Mouse (Mus musculus): ENCODE results near the gene Opcml.

Opcml gene

GRCm38 (mm10) chr9:27790725-27791638 lies at the start of gene Opcml:
Gene Opcml, plus strand, starts transcription at chr9:27790775.
- no peak for DNase-seq (ENCODE audit: low spot score)

GRCm38 (mm10) chr9:27758709-27759108 lies 31.9 kb upstream of the Opcml start:
- no peak for DNase-seq (ENCODE audit: low spot score)

DNA sequence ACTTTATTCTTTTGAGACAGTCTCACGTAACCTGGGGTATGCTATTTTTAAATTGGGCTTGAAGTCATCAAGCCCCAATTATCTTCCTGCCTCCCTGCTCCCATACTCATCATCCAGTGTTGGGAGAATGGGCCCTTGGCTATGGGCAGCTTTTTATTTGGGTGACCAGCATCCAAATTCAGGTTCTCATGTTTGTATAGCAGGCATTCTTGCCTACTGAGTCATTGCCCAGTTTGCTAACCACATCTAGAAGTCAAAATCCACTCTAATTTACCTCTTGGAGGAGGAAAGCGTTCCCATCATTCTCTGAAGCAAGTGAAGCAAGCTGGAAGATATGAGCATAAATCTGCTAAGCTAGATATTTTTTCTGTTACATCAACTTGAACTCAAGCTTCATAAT lies 29.4 kb upstream of the Opcml start:
- DNase-seq (ENCODE audit: low spot score): no peak

DNA sequence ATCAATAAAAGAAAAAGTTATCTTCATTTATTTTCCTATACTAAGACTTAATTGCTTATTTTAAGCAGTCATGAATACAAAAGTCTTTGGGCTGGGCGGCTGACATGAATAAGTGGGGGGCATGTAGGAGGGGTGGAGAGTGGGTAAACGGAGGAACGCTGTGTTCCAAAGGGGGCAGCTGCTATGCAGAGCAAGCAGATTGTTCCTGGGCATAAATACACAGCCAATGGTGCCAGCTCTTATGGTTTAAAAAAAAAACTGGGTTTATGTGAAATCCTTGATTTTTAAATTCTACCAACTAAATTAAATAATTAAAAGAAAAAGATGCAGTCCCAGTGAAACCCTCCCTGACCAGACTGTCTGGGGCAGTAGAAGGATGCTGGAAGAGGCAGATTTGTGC lies 24.1 kb upstream of the Opcml start:
- no peak for DNase-seq (ENCODE audit: low spot score)

DNA sequence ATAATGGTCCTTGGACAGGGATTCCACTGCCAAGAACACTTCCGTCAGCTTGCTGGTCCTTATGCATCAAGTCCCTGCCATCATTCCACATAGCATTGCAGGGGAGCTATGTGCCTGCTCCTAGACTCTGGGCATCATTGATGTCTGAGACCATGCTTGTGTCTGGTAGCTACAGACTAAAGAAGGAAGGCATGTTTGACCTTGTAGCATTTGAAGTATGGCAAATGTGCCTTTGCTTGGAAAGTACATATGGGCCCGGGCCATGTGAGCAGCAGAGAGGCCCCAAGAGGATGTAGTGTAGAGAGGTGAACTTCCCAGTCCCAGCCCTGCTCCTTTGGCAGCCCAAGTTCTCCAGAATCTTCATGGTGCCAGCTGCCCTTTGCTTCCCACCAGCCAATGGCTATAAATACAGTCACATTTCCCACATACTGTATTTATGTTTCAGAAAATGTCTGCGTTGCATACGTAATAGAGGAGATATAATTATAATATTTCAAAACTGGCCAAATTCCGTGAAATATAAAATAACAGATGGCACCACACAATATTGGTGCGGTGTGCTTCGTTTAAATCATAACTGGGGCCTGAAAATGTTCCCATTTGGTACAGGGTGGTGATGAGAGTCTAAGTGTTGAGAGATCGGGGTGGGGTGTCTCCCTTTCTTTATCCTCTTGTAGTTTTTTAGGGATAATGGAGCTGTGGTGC lies 23.2 kb upstream of the Opcml start:
- DNase-seq (ENCODE audit: low spot score): no peak

- DNase-seq (ENCODE audit: low spot score): no peak
Observed at GRCm38 (mm10) chr9:27768788-27769187, 21.8 kb upstream of the Opcml start.

DNA sequence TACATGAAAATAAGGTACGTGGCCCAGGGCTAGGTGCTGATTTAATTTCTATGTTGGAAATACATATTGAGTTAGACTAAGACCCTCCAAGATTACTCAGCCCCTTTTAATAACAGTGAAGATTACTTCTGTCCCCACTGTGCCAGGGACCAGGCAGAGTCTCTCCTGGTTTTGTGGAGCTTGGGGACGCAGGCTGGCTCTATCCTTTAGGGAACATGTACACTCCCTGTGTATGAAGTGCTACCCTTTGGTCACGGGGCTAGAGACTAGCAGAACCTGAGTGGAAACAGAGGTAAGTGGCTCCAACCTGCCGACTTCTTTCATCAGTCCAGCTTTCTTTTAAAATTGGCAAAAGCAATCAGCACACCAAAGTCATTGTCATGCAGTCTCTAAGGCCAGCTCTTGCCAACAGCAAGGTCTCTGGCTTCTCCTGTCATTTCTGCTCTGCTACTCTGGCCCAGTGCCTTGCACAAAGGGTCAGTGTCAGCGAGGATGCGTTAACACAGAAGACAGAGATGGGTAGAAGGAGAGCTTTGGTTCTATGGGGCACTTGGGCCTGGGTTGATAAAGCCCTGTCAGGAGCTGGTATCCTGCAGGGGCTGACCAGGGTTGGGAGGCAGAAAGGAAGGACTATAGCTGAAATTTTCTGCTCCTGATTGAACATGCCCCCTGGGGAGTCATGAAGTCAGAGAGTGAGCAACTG lies 9.1 kb upstream of the Opcml start:
- DNase-seq (ENCODE audit: low spot score): no peak

DNA sequence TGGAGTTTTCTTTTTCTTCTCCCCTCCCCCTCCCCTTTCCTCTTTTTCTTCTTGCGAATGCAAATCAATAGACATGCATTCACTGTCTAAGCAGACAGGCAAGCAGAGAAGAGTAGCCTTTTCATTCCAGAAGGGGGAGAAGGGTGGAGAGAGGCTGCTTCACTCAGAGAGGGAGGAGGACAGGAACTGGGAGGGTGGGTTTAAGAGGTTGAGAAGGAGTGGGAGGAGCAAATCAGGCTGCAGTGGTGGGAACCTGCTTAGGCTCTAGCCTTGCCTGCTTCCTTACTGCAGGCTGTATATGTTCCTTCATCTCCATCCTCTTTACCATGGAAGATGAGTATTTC lies 8.6 kb upstream of the Opcml start:
- no peak for DNase-seq (ENCODE audit: low spot score)

GRCm38 (mm10) chr9:27791639-27791966 lies 1.0 kb downstream of the Opcml start:
- DNase-seq (ENCODE audit: low spot score): no peak

DNA sequence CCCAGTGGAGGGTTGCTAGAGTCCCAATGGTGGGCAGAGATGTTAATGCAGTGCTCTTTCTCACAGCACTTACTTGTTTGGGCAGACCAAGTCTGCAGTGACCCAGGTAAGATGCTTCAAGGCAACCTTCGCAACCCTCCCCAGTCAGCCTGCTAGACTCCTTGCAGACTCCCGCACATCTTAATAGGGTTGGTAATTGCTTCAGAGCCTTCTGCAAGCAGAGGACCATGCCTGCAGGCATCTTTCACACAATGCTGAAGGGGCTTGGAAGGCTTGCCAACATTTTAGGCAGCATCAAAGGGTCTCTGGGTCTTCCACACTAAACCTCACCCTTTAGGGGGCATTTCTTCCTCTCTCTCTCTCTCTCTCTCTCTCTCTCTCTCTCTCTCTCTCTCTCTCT lies 1.7 kb downstream of the Opcml start:
- no peak for DNase-seq (ENCODE audit: low spot score)

- DNase-seq (ENCODE audit: low spot score): no peak
Observed at GRCm38 (mm10) chr9:27792994-27793393, 2.4 kb downstream of the Opcml start.

- no peak for DNase-seq (ENCODE audit: low spot score)
Observed at GRCm38 (mm10) chr9:27796535-27796934, 6.0 kb downstream of the Opcml start.

GRCm38 (mm10) chr9:27800992-27801391 lies 10.4 kb downstream of the Opcml start:
- no peak for DNase-seq (ENCODE audit: low spot score)

- no peak for DNase-seq (ENCODE audit: low spot score)
Observed at GRCm38 (mm10) chr9:27801807-27802206, 11.2 kb downstream of the Opcml start.

- no peak for DNase-seq (ENCODE audit: low spot score)
Observed at GRCm38 (mm10) chr9:27802379-27802778, 11.8 kb downstream of the Opcml start.

- no peak for DNase-seq (ENCODE audit: low spot score)
Observed at GRCm38 (mm10) chr9:27804461-27804860, 13.9 kb downstream of the Opcml start.

GRCm38 (mm10) chr9:27809741-27810140 lies 19.2 kb downstream of the Opcml start:
- DNase-seq (ENCODE audit: low spot score): no peak

- DNase-seq (ENCODE audit: low spot score): no peak
Observed at GRCm38 (mm10) chr9:27813207-27813790, 22.7 kb downstream of the Opcml start.

- DNase-seq (ENCODE audit: low spot score): no peak
Observed at GRCm38 (mm10) chr9:27814161-27814560, 23.6 kb downstream of the Opcml start.

- no peak for DNase-seq (ENCODE audit: low spot score)
Observed at GRCm38 (mm10) chr9:27821197-27821596, 30.6 kb downstream of the Opcml start.

- DNase-seq (ENCODE audit: low spot score): no peak
Observed at GRCm38 (mm10) chr9:27822681-27823080, 32.1 kb downstream of the Opcml start.

- no peak for DNase-seq (ENCODE audit: low spot score)
Observed at GRCm38 (mm10) chr9:27824424-27824823, 33.8 kb downstream of the Opcml start.

GRCm38 (mm10) chr9:27830519-27830918 lies 39.9 kb downstream of the Opcml start:
- no peak for DNase-seq (ENCODE audit: low spot score)
